Mouse (Mus musculus) thymus, postnatal 4 days (tissue): ENCODE results near the gene Adora3.

Experiments
- DNase-seq: peaks from one replicate; pipeline ENCODE4 v3.0.0; 2021

The Adora3 gene

GRCm38 (mm10) chr3:105936111-105936510, 65.5 kb downstream of the Adora3 start:
- DNase-seq: no peak

GRCm38 (mm10) chr3:105951348-105951747, 80.7 kb downstream of the Adora3 start:
- DNase-seq: no peak

- DNase-seq: no peak
These were observed 86.6 kb downstream of the Adora3 start for GRCm38 (mm10) chr3:105957235-105957634.

GRCm38 (mm10) chr3:105958204-105958603, 87.5 kb downstream of the Adora3 start:
- no peak for DNase-seq
